Mouse (Mus musculus) neural tube, embryonic 13.5 days (tissue): Measurements from ENCODE around the gene Tfip11. TPM values are rescaled to one million over a fixed set of nuclear protein-coding genes. Genes with fewer than 3 reads are reported as not detected.

Source experiments
- ATAC-seq: fragments of 200-750 bp; cut with Nextera tagmentation; 2 replicates; pipeline ENCODE4 v1.8.0; 2017; ENCODE audit warnings: low read depth, mild to moderate bottlenecking, moderate TSS enrichment, moderate library complexity
- H3K27ac ChIP-seq: fragments of 300-500 bp; sonication (generic); replicated peaks from 2 replicates; pipeline ENCODE4 v1.5.1; 2015; ENCODE audit warnings: moderate library complexity, mild to moderate bottlenecking, inconsistent platforms
- H3K27me3 ChIP-seq: fragments of 300-500 bp; sonication (generic); 2 replicates; pipeline ENCODE4 v1.6.1; 2015; ENCODE audit warnings: mild to moderate bottlenecking, inconsistent platforms
- H3K36me3 ChIP-seq: fragments of 300-500 bp; sonication (generic); 2 replicates; pipeline ENCODE4 v1.6.1; 2015; ENCODE audit warnings: mild to moderate bottlenecking, inconsistent platforms
- H3K4me1 ChIP-seq: fragments of 300-500 bp; sonication (generic); replicated peaks from 2 replicates; pipeline ENCODE4 v1.6.1; 2015; ENCODE audit warnings: inconsistent platforms
- H3K4me2 ChIP-seq: fragments of 300-500 bp; sonication (generic); 2 replicates; pipeline ENCODE4 v1.6.1; 2015; ENCODE audit warnings: inconsistent platforms, mild to moderate bottlenecking, moderate library complexity
- H3K4me3 ChIP-seq: fragments of 300-500 bp; sonication (generic); 2 replicates; pipeline ENCODE4 v1.5.1; 2015; ENCODE audit warnings: mild to moderate bottlenecking, inconsistent platforms
- H3K9ac ChIP-seq: fragments of 300-500 bp; sonication (generic); 2 replicates; pipeline ENCODE4 v1.6.1; 2015; ENCODE audit warnings: moderate library complexity, mild to moderate bottlenecking, inconsistent platforms
- H3K9me3 ChIP-seq: fragments of 300-500 bp; sonication (generic); 2 replicates; pipeline ENCODE4 v1.6.1; 2016; ENCODE audit warnings: inconsistent platforms
- WGBS: fragments of 180-500 bp; shearing (Covaris S2); methylation state at CpG from one replicate; pipeline ENCODE4 v1.1.7; 2015; 5-methylcytosine and 5-hydroxymethylcytosine counted together
- polyA plus RNA-seq: library from polyadenylated mRNA; unstranded; fragments of >200 nt; fragmentation: Nextera tagmentation; extraction: Ambion mirVana; gene quantifications from 2 replicates; pipeline ENCODE4 v1.2.1, GENCODE M21; 2015

Gene Tfip11
- polyA plus RNA-seq, 1 experiment from 2014 or later: 29.7 TPM

DNA sequence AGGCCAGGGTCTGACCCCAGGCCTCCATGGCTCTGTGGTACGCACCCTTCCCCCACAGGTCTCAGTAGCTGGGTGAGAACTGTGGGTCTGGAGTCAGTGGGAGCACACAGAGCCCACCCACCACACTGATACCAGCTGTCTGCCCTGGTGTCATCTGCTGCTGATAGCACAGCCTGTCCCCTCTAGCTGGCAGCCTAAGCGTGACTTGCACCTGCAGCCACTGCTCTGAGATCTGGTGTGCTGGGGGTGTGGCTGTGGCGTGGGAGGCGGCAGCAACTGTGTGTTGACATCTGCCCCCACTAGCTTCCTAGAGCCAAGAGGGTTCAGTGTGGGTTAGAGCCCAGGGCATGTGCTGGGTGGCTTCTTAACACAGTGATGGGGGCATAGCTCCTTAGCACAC, 50.0 kb downstream of the Tfip11 start:
- Histone ChIP-seq H3K4me1 (peaks cover 22% of the 10 kb centered on the region), H3K36me3 (peaks cover 66% of the 10 kb centered on the region), H3K4me3 (no peak overlapping the region), H3K9ac (no peak overlapping the region), H3K27me3 (no peaks in the 10 kb centered on the region), H3K9me3 (no peaks in the 10 kb centered on the region), H3K27ac (no peak overlapping the region), H3K4me2 (no peak overlapping the region)
- 81% methylated on average over 4 of the region's 4 CpGs for WGBS
- no peak for ATAC-seq

DNA sequence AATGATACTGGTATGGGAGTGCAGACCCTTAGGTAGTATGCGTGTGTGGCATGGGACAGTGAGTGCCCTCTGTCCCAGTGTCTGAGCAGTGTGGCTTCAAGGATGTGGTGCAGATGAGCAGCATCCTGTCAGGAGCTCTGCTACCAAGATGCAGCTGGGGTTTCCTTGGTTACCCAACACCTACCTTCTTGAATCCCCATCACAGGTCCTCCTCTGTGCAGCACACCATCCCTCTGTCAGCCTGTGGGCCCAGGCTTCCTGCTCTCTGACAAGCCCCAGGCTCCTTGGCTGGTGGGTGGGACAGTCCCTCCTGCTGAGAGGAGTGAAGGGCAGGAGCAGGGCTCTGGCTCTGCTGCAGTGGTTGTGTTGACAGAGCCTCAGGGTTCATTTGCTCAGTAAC, 51.2 kb downstream of the Tfip11 start:
- H3K4me1 ChIP-seq: peaks cover 18% of the 10 kb centered on the region
- no peak for ATAC-seq
- WGBS: 88% methylated on average over 1 of the region's 1 CpGs
- H3K9ac ChIP-seq: no peak overlapping the region
- H3K9me3 ChIP-seq: no peaks in the 10 kb centered on the region
- H3K4me2 ChIP-seq: no peak overlapping the region
- no peak overlapping the region for H3K4me3 ChIP-seq
- no peaks in the 10 kb centered on the region for H3K27me3 ChIP-seq
- no peak overlapping the region for H3K27ac ChIP-seq
- H3K36me3 ChIP-seq: peaks cover 66% of the 10 kb centered on the region

DNA sequence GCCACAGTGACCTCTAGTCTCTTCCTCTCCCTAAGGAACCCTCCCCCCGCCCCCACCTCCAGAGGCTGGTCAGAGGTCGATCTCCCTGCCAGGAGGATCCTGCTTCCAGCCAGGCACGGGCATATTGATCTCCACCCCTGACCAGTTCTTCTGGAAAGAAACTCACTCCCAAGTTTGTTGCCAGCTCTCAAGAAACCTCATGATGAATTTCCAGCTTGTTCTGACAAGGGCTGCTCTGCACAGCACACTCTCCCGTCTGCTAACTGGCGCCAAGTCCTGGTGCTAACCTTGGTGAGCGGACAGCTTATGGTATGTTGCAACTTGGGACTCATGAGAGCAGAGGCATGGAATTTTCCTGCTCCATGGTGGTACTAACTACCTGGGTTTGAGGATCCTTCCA, 52.6 kb downstream of the Tfip11 start:
- ATAC-seq: no peak
- no peak overlapping the region for H3K4me2 ChIP-seq
- WGBS: 87% methylated on average over 6 of the region's 6 CpGs

DNA sequence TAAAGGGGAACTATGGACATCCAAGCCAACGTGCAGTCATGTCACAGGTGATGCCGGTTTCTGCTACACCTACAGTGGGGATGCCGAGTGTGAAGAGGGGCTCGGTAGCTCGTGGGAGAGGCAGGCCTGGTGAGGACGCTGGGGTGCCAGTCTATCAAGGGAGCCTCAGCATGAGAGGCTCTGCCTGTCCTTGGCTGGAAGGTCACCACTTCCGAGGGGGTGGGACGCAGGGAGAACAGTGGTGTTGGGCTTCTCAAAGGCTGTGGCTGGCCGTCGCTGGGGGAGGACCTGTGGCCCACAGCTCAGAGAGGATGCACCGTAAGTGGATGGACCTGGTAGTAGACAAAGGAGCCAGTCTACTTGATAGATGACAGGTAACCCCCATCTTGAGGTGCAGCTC, 55.0 kb downstream of the Tfip11 start:
- Histone ChIP-seq H3K9me3 (no peaks in the 10 kb centered on the region), H3K27ac (no peak overlapping the region), H3K4me1 (0 out of 2 replicates have a peak, but pooled peaks cover 10% of the 10 kb centered on the region), H3K36me3 (peaks cover 61% of the 10 kb centered on the region), H3K4me3 (no peak overlapping the region), H3K9ac (no peak overlapping the region), H3K27me3 (no peaks in the 10 kb centered on the region), H3K4me2 (no peak overlapping the region)
- 86% methylated on average over 11 of the region's 11 CpGs for WGBS
- ATAC-seq: no peak

More for the DNA sequence above, 52.6 kb downstream of the Tfip11 start:
- Histone ChIP-seq H3K36me3 (peaks cover 62% of the 10 kb centered on the region), H3K27ac (no peak overlapping the region), H3K27me3 (no peaks in the 10 kb centered on the region), H3K9ac (no peak overlapping the region), H3K4me1 (0 out of 2 replicates have a peak, but pooled peaks cover 10% of the 10 kb centered on the region), H3K9me3 (no peaks in the 10 kb centered on the region), H3K4me3 (no peak overlapping the region)

DNA sequence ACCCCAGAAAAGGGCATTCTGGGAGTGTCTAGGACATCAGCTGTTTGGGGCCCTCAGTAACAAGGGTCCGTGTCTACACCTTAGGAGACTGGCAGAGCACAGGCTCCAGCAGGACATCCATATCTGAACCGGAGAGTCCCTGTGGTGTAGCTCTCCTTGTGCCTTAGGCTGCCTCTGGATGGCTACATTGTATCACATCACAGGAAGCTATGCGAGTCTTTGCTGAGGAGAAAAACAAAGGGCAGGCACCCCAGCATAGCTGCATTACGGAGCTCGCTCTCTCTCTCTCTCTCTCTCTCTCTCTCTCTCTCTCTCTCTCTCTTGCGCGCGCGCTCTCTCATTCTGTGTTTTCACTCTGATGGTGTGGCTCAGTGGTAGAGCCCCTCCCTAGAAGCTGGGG, 55.9 kb downstream of the Tfip11 start:
- Histone ChIP-seq H3K36me3 (peaks cover 67% of the 10 kb centered on the region), H3K4me3 (no peak overlapping the region), H3K9ac (0 out of 2 replicates have a peak overlapping the region, but pooled peaks have one; percentile 23), H3K4me1 (0 out of 2 replicates have a peak, but pooled peaks cover 10% of the 10 kb centered on the region), H3K27me3 (no peaks in the 10 kb centered on the region), H3K27ac (peak overlapping the region; percentile 53), H3K4me2 (no peak overlapping the region), H3K9me3 (no peaks in the 10 kb centered on the region)
- 55% methylated on average over 5 of the region's 9 CpGs for WGBS
- ATAC-seq: no peak

DNA sequence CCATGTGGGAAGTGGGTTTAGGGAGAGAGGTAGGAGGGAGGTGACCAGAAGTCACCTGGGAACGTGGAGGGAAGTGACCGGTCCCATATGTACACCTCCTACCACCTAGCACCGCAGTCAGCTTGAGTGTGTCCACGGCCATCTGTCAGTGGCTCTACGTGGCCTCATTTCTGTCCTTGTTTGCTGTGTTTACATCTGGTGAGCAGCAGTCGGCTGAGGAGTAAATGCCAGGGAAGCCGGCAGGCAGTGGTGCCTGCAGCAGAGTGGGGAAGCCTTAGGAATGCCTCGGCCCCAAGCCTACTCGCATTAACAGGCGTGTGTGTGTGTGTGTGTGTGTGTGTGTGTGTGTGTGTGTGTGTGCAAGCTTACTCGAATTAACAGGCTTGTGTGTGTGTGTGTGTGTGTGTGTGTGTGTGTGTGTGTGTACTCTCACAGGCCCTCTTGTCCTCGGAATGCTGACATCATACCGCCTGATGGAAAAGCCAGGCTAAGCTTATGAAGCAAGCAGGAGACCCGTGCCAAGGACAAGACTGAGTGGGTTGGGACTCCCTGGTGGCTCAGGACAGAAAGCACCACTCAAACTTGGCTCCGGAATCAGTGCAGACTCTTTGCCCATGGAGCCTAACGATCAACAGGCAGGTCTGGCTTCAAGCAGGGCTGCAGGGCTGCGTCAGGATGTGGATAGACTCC, 56.6 kb downstream of the Tfip11 start:
- no peak for ATAC-seq

DNA sequence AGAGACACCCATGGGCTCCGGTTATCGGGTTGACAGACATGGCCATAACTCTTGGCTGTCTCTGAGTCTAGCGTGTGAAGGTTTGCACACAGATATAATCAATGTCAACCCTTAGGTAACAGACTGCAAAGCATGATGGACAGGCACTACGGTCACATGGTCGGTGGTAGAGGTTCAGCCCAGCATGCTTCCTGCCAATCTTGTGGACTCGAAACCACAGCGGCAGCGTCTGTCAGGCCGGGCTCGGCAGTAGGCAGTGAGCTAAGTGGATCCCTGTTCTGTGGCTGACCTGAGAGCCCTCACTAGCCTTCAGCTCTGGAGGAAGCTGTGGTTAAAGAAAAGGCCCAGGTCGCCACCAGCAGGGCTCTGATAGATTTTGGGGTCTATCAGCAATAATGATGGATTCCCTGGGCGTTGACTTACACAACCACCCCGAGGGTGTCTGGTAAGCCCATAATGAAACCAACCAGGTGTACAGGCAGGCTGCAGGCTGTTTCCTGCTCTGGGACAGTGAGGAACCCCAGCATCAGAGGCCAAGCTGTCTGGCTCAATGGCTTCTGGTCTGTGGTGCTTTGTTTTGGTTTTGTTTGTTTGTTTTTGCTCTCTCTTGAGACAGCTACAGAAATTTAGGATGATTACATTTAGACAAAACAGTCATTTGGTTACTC, 58.8 kb downstream of the Tfip11 start:
- Histone ChIP-seq H3K4me2 (no peak overlapping the region), H3K9me3 (no peaks in the 10 kb centered on the region), H3K36me3 (peaks cover 63% of the 10 kb centered on the region), H3K27ac (no peak overlapping the region), H3K9ac (no peak overlapping the region), H3K4me3 (no peak overlapping the region), H3K27me3 (no peaks in the 10 kb centered on the region), H3K4me1 (peaks cover 25% of the 10 kb centered on the region)
- ATAC-seq: no peak
- 93% methylated on average over 13 of the region's 13 CpGs for WGBS

More for the DNA sequence above, 56.6 kb downstream of the Tfip11 start:
- Histone ChIP-seq H3K36me3 (peaks cover 69% of the 10 kb centered on the region), H3K4me1 (0 out of 2 replicates have a peak, but pooled peaks cover 10% of the 10 kb centered on the region), H3K4me3 (no peak overlapping the region), H3K4me2 (no peak overlapping the region), H3K27ac (peak overlapping the region; percentile 53; the same call in 1 of the 2 replicates), H3K27me3 (no peaks in the 10 kb centered on the region), H3K9me3 (no peaks in the 10 kb centered on the region), H3K9ac (no peak overlapping the region)
- 70% methylated on average over 17 of the region's 17 CpGs for WGBS

DNA sequence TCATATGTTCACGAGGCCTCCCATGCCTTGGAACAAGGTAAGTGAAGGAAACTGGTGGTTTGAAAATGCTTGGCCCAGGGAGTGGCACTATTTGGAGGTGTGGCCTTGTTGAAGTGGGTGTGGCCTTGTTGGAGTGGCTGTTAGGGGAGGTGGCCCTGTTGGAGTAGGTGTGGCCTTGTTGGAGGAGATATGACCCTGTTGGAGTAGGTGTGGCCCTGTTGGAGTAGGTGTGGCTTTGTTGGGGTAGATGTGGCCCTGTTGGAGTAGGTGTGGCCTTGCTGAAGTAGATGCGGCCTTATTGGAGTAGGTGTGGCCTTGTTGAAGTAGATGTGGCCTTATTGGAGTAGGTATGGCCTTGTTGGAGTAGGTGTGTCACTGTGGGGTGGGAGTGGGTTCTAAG, 59.8 kb downstream of the Tfip11 start:
- Histone ChIP-seq H3K9me3 (no peaks in the 10 kb centered on the region), H3K9ac (no peak overlapping the region), H3K4me2 (no peak overlapping the region), H3K27ac (no peak overlapping the region), H3K27me3 (no peaks in the 10 kb centered on the region), H3K4me3 (no peak overlapping the region), H3K36me3 (peaks cover 68% of the 10 kb centered on the region), H3K4me1 (peaks cover 34% of the 10 kb centered on the region)
- WGBS: 91% methylated on average over 2 of the region's 2 CpGs
- no peak for ATAC-seq

Other genes with a start within 250 kb of the Tfip11 start
- 3.4 and 4.0 TPM in 2 replicates for gene Cryba4, start 73.8 kb upstream of the Tfip11 start, polyA plus RNA-seq
- gene Crybb1, start 70.5 kb upstream of the Tfip11 start, polyA plus RNA-seq: 4.5 and 7.6 TPM in 2 replicates
- 28.9 and 29.5 TPM in 2 replicates for gene Tpst2, start 49.7 kb upstream of the Tfip11 start, polyA plus RNA-seq
- gene Srrd, start 16.7 kb downstream of the Tfip11 start, polyA plus RNA-seq: 53.9 and 54.4 TPM in 2 replicates
- gene Hps4, start 16.7 kb downstream of the Tfip11 start, polyA plus RNA-seq: 37.6 and 37.8 TPM in 2 replicates
- gene Gm6583, start 29.7 kb downstream of the Tfip11 start, polyA plus RNA-seq: 0.08 and 0.26 TPM in 2 replicates
- gene Asphd2, start 68.5 kb downstream of the Tfip11 start, polyA plus RNA-seq: 52.4 and 69.6 TPM in 2 replicates
- 0.62 and 0.93 TPM in 2 replicates for gene Gm6588, start 123.1 kb downstream of the Tfip11 start, polyA plus RNA-seq